Mouse (Mus musculus): ENCODE measurements around the gene Bach2.

The Bach2 gene

DNA sequence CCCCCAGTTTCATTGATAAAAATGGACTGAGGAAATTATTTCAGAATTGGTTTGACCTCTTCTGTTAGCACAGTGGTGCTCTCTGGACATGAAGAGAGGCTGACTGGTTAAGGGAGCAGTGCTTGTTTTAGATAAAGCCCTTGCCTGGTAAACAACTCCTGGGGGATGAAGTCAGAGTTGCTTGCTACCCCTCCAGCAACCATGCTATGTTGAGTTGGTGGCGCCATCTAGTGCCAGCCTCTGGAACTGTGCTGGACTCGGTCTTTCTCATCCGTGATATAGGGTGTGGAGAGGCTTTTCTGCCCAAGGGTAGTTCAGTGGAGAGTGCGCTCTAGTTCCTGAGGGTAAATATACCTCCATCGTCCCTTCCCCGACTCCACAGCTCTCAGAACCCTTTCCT lies 9.6 kb downstream of the Bach2 start:
- in situ Hi-C loops (cut with MboI; ENCODE audit: unreplicated experiment in 2 of 2) = loop anchor here in 1 of 2 experiments (5.0 kb wide), 1 partner anchor 96 kb away; no protein-coding TSS in a partner anchor

- in situ Hi-C loops (cut with MboI; ENCODE audit: unreplicated experiment in 2 of 2) = loop anchor here in 1 of 2 experiments (5.0 kb wide), 1 partner anchor 97 kb away; no protein-coding TSS in a partner anchor
Measured at GRCm38 (mm10) chr4:32248990-32249393, 10.4 kb downstream of the Bach2 start.

- in situ Hi-C loops (cut with MboI; ENCODE audit: unreplicated experiment in 2 of 2) = loop anchor here (5.0 to 25.0 kb wide), 5 partner anchors 98 to 312 kb away; no protein-coding TSS in a partner anchor
Measured at GRCm38 (mm10) chr4:32249748-32250332, 11.2 kb downstream of the Bach2 start.

GRCm38 (mm10) chr4:32250333-32251004 lies 11.9 kb downstream of the Bach2 start:
- in situ Hi-C loops (cut with MboI; ENCODE audit: unreplicated experiment in 2 of 2) = loop anchor here (5.0 to 25.0 kb wide), 4 partner anchors 107 to 312 kb away; no protein-coding TSS in a partner anchor

GRCm38 (mm10) chr4:32251005-32251365 lies 12.4 kb downstream of the Bach2 start:
- in situ Hi-C loops (cut with MboI; ENCODE audit: unreplicated experiment in 2 of 2) = loop anchor here (5.0 to 25.0 kb wide), 4 partner anchors 106 to 311 kb away; no protein-coding TSS in a partner anchor

DNA sequence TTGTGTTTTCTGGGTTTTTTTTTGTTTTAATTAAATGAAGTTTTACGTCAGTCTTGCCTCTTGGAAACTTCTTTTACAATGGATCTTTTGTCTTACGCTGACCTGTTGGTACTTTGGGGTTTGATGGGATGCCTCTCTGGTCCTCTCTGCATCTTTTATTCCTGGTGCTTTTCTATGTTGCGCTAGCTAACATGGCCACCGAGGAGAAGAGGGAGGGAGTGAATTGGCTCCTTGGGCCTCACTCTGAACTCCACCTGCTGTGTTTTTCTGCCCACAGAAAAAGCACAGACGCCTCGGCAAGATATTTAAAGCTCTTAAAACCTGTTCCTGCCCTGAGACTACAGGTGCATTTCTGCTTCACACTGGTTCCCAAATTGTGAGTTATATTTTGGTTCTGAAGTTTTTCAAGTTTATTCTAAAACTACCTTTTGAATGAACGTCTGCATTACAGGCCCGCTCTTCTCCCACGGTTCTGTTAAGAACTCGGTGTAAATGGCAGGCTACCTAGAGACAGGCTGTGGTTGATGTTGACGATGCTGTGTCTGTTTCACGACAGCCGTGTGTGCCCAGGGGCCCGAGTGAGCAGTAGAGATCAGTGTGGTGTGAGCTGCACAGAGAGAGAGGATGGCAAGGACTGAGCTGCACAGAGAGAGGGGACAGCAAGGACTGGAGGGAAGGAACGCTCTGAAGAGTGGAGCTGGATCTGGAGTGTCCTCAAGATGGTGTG lies 13.5 kb downstream of the Bach2 start:
- in situ Hi-C loops (cut with MboI; ENCODE audit: unreplicated experiment in 2 of 2) = loop anchor here (5.0 to 25.0 kb wide), 4 partner anchors 105 to 310 kb away; no protein-coding TSS in a partner anchor

DNA sequence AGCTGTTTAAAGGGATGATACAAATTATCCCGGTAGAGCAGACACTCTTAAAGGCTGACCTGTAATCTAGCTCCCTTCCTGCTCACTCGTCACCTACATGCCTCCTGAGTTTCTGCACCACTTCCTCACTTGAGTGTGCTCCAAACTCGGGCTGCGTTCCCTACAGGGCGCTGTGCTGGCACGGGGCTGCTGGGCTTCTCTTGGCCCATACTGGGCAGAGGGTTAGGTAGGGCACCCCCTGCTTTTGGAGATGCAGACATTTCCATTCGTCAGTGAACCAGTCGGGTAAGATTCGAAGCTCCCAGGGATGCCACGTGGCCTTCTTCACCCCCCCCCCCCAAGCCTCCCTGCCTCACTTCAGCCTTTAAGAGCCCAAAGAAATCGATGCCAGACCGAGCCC lies 19.1 kb downstream of the Bach2 start:
- in situ Hi-C loops (cut with MboI; ENCODE audit: unreplicated experiment in 2 of 2) = loop anchor here (10.0 to 25.0 kb wide), 2 partner anchors 297 to 305 kb away; no protein-coding TSS in a partner anchor

DNA sequence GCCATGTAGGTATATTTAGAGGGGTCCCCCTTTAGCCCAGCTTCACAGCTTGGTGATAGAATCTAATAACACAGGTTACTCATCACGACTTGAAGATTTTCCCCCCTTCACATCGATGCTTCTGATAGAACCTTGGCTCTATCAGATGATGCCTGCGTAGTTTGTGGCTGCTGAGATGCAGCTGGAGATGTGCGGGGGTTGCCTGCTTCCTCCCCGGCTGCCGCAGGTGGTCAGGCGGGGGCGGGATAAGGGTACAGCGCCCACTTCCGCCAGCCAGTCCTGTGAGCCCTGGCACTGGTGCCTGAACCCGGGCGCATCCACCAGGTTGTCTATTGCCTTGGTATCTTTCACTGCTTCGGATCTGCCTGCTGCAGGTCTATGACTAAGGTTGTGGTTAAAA lies 19.5 kb downstream of the Bach2 start:
- in situ Hi-C loops (cut with MboI; ENCODE audit: unreplicated experiment in 2 of 2) = loop anchor here (10.0 to 25.0 kb wide), 2 partner anchors 297 to 304 kb away; no protein-coding TSS in a partner anchor

DNA sequence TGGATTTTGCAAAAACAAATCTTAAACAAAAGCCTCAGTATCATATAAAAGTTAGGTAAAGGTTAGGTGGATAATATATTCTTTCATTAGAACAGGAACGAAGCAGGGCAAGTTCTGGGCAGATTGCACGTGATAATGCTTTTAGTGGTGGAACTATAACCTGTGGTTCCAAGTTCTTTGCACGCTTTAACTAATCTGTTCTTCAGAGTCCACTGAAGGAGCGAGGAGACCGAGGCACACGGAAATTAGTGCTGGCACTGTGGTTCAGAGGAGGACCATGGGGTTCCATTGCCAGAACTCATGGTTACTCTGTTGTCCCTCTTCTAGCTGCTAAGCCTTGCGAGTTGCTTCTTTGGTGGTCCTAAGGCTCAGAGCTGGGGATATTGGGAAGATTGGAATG lies 20.0 kb downstream of the Bach2 start:
- in situ Hi-C loops (cut with MboI; ENCODE audit: unreplicated experiment in 2 of 2) = loop anchor here (10.0 to 25.0 kb wide), 2 partner anchors 296 to 304 kb away; no protein-coding TSS in a partner anchor

- in situ Hi-C loops (cut with MboI; ENCODE audit: unreplicated experiment in 2 of 2) = loop anchor here in 1 of 2 experiments (25.0 kb wide), 1 partner anchor 301 kb away; no protein-coding TSS in a partner anchor
Measured at GRCm38 (mm10) chr4:32260909-32261308, 22.3 kb downstream of the Bach2 start.

DNA sequence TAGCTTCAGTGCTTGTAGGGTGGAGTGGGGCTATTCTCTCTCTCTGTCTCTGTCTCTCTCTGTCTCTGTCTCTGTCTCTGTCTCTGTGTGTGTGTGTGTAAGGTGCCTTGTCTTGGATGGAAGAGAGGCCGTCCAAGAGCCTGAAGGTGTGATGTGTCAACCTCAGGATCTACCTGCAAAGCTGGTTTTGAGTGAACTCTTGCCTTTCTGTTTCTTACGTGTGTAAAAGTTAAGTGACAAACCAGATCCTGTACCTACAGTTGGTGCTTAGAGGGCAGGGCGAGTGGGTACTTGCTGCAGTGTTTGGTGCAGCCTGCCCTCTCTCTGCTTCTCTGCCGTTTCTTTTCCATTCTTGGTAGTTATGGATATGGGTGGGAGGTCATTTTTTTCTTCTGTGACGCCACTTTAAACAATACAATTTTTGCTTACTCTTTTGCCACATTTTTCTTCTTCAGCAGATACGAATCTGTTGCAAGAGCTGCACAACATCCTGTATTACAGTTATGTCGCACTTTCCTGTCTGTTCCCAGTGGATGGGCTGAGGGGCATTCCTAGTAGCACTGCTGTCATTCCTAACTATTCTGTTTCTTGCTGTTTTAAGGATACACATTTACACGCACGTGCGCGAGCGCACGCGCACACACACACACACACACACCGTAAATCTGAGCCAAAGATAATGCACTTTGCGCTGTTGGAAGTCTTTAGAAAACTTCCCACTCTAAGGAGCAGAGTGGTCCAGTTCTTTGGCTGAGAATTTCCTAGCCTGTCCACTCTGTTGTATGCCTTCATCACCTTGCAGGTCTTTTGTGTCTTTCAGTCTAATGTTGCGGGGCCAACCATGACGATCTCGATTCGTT lies 24.5 kb downstream of the Bach2 start:
- in situ Hi-C loops (cut with MboI; ENCODE audit: unreplicated experiment in 2 of 2) = loop anchor here in 1 of 2 experiments (25.0 kb wide), 1 partner anchor 299 kb away; no protein-coding TSS in a partner anchor

DNA sequence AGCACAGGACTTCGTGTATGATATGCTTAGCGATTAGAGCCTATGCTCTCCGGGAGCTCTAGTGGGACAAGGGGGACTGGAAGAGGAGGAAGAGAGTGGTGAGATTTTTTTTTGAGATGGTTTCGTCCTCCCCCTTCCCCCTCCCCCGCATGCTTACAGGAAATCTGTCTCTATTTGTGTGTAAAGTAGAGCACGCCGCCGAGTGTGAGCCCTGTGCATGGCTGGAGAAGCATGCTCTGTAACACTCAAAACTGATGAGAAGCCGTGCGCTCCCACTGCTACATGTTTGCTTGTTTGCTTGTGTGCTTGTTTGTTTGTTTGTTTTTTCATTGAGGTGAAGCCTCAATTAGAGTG lies 25.1 kb downstream of the Bach2 start:
- in situ Hi-C loops (cut with MboI; ENCODE audit: unreplicated experiment in 2 of 2) = loop anchor here in 1 of 2 experiments (25.0 kb wide), 1 partner anchor 299 kb away; no protein-coding TSS in a partner anchor

GRCm38 (mm10) chr4:32264892-32265291 lies 26.3 kb downstream of the Bach2 start:
- in situ Hi-C loops (cut with MboI; ENCODE audit: unreplicated experiment in 2 of 2) = loop anchor here in 1 of 2 experiments (25.0 kb wide), 1 partner anchor 297 kb away; no protein-coding TSS in a partner anchor

GRCm38 (mm10) chr4:32266731-32267130 lies 28.1 kb downstream of the Bach2 start:
- in situ Hi-C loops (cut with MboI; ENCODE audit: unreplicated experiment in 2 of 2) = loop anchor here in 1 of 2 experiments (25.0 kb wide), 1 partner anchor 296 kb away; no protein-coding TSS in a partner anchor

DNA sequence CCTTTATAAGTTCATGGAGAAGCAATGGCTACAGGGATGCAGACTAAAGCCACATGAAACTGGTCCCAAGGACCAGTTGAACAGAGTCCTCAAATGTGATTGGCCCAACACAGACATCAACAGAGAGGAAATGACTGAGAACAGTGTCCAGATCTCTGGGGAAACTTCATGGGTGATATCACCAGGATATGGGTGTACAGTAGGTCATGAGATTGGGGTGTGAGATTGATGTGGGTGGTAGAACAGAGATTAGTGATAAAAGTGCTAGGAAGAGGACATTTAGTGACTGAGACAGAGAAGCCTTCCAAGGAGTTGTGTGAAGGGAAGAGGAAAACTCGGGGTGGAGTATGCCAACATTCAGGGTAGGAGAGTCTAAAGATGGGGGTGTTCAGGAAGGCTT lies 29.4 kb downstream of the Bach2 start:
- in situ Hi-C loops (cut with MboI; ENCODE audit: unreplicated experiment in 2 of 2) = loop anchor here in 1 of 2 experiments (25.0 kb wide), 1 partner anchor 294 kb away; no protein-coding TSS in a partner anchor

- in situ Hi-C loops (cut with MboI; ENCODE audit: unreplicated experiment in 2 of 2) = loop anchor here in 1 of 2 experiments (25.0 kb wide), 1 partner anchor 290 kb away; no protein-coding TSS in a partner anchor
Measured at GRCm38 (mm10) chr4:32272398-32272797, 33.8 kb downstream of the Bach2 start.

DNA sequence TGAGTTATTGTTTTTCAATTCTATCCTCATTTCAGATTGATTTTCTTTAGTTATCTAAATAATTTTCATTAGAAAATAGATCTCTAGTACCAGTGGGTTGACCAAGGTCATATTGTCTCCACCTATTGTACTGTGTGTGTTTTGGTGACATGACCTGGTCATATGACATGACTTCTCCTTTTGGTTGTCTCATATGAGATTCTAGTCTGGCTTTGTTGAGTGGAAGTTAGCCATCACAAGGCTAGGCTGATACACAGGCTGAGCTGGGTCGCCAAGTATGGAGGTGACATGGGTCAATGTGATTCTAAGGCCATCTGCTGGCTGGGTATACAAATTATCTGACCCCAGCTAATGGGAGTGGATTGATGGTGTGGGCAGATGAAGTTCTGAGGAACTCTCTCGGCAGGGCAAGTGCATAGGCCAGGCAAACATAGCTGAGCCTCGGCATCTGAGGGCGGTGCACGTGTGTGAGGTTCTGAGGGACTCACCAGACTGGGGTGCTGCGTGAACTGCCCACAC lies 36.2 kb downstream of the Bach2 start:
- in situ Hi-C loops (cut with MboI; ENCODE audit: unreplicated experiment in 2 of 2) = loop anchor here in 1 of 2 experiments (25.0 kb wide), 1 partner anchor 287 kb away; no protein-coding TSS in a partner anchor

DNA sequence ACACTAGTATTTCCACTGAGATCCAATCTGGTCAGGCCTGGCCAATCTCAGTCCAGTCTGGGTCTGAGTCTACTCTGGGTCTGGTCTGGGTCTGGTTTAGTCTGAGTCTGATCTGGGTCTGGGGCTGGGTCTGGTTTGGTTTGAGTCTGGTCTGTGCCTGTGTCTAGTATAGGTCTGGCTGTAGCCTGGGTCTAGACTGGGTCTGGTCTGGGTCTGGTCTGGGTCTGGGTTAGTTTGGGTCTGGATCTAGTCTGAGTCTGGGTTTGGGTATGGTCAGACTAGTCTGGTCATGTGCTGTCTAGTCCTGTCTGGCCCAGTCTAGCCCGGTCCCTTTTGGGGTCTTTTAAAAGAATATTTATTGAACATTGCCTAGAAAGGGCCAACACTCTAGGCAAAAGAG lies 41.2 kb downstream of the Bach2 start:
- in situ Hi-C loops (cut with MboI; ENCODE audit: unreplicated experiment in 2 of 2) = no loop called here

DNA sequence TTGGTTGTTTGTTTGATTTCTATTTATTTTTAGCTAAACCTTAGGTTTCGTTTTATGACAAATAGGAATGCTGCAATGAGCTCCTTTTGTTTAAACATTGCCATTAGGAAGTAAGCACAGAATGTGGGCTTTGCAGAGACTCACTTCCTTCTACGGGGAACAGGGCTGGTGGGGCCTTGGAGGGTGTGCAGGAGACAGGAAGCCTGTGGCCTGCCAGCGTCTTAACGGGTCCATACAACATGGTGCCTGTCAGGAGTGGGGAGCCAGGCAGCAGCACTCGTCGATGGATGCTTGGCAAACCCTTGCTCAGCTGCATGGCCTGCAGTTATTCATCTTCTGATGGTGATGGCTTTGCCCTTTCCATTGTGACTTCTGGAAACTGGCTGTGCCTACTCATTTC lies 41.8 kb downstream of the Bach2 start:
- in situ Hi-C loops (cut with MboI; ENCODE audit: unreplicated experiment in 2 of 2) = no loop called here
